Mouse (Mus musculus): Measurements from ENCODE around the gene Cd68. TPM values are rescaled to one million over a fixed set of nuclear protein-coding genes. Genes with fewer than 3 reads are reported as not detected.
"Not testable (repeated sequence)": the region's sequence is repeated elsewhere in the genome, so short reads cannot be mapped to it uniquely, and the experiment has no call there.

Gene Cd68
- polyA plus RNA-seq, 1 experiment from 2014 or later = 8.7 TPM

GRCm38 (mm10) chr11:69706775-69707479 is 41.0 kb upstream of the Cd68 start:
- Histone ChIP-seq H3K4me1 (replicated peaks) (0 out of 2 replicates have a peak, but pooled peaks cover 4% of the 10 kb centered on the region), H3K27me3 (no peaks in the 10 kb centered on the region), H3K9ac (no peak overlapping the region), H3K4me2 (no peak overlapping the region), H3K9me3 (replicated peaks) (no peaks in the 10 kb centered on the region), H3K27ac (no peak overlapping the region), H3K4me3 (no peak overlapping the region), H3K36me3 (no peaks in the 10 kb centered on the region)
- WGBS = 46% methylated on average over 6 of the region's 6 CpGs
- ATAC-seq (replicated peaks; ENCODE audit: insufficient number of reproducible peaks, insufficient read depth, low FRiP score, low read depth) = no peak

GRCm38 (mm10) chr11:69704613-69705010 is 38.7 kb upstream of the Cd68 start:
- no peaks in the 10 kb centered on the region for H3K9me3 ChIP-seq (replicated peaks)
- H3K27me3 ChIP-seq = no peaks in the 10 kb centered on the region
- H3K4me1 ChIP-seq (replicated peaks) = peaks cover 7% of the 10 kb centered on the region
- H3K36me3 ChIP-seq = no peaks in the 10 kb centered on the region
- H3K4me2 ChIP-seq = no peak overlapping the region
- no peak overlapping the region for H3K27ac ChIP-seq
- WGBS = 43% methylated on average over 2 of the region's 2 CpGs
- no peak overlapping the region for H3K4me3 ChIP-seq
- H3K9ac ChIP-seq = no peak overlapping the region
- no peak for ATAC-seq (replicated peaks; ENCODE audit: insufficient number of reproducible peaks, insufficient read depth, low FRiP score, low read depth)

- H3K9ac ChIP-seq = no peak overlapping the region
- no peaks in the 10 kb centered on the region for H3K27me3 ChIP-seq
- H3K4me2 ChIP-seq = no peak overlapping the region
- H3K4me1 ChIP-seq (replicated peaks) = peaks cover 10% of the 10 kb centered on the region
- H3K4me3 ChIP-seq = no peak overlapping the region
- no peaks in the 10 kb centered on the region for H3K36me3 ChIP-seq
- H3K9me3 ChIP-seq (replicated peaks) = no peaks in the 10 kb centered on the region
- no peak overlapping the region for H3K27ac ChIP-seq
- no peak for ATAC-seq (replicated peaks; ENCODE audit: insufficient number of reproducible peaks, insufficient read depth, low FRiP score, low read depth)
- 61% methylated on average over 8 of the region's 8 CpGs for WGBS
These were observed 38.1 kb upstream of the Cd68 start for GRCm38 (mm10) chr11:69703814-69704612.

GRCm38 (mm10) chr11:69703381-69703780 is 37.4 kb upstream of the Cd68 start:
- H3K4me2 ChIP-seq; H3K27ac ChIP-seq; H3K4me3 ChIP-seq; H3K36me3 ChIP-seq; ATAC-seq (replicated peaks; ENCODE audit: insufficient number of reproducible peaks, insufficient read depth, low FRiP score, low read depth); H3K9me3 ChIP-seq (replicated peaks); H3K9ac ChIP-seq; H3K27me3 ChIP-seq: not testable (repeated sequence)
- peaks cover 10% of the 10 kb centered on the region for H3K4me1 ChIP-seq (replicated peaks)
- WGBS = 79% methylated on average over 3 of the region's 3 CpGs

GRCm38 (mm10) chr11:69702886-69703285 is 36.9 kb upstream of the Cd68 start:
- H3K36me3 ChIP-seq; H3K9ac ChIP-seq; H3K27ac ChIP-seq; ATAC-seq (replicated peaks; ENCODE audit: insufficient number of reproducible peaks, insufficient read depth, low FRiP score, low read depth); H3K27me3 ChIP-seq; H3K4me2 ChIP-seq; H3K4me3 ChIP-seq; H3K9me3 ChIP-seq (replicated peaks): not testable (repeated sequence)
- H3K4me1 ChIP-seq (replicated peaks) = peaks cover 10% of the 10 kb centered on the region
- WGBS = 94% methylated on average over 10 of the region's 10 CpGs

GRCm38 (mm10) chr11:69699595-69699994 is 33.6 kb upstream of the Cd68 start:
- no peak overlapping the region for H3K4me2 ChIP-seq
- no peak for ATAC-seq (replicated peaks; ENCODE audit: insufficient number of reproducible peaks, insufficient read depth, low FRiP score, low read depth)
- no peak overlapping the region for H3K9ac ChIP-seq
- no peak overlapping the region for H3K27ac ChIP-seq
- no peaks in the 10 kb centered on the region for H3K36me3 ChIP-seq
- H3K9me3 ChIP-seq (replicated peaks) = no peaks in the 10 kb centered on the region
- 20% methylated on average over 1 of the region's 1 CpGs for WGBS
- no peak overlapping the region for H3K4me3 ChIP-seq
- peaks cover 15% of the 10 kb centered on the region for H3K4me1 ChIP-seq (replicated peaks)
- no peaks in the 10 kb centered on the region for H3K27me3 ChIP-seq

GRCm38 (mm10) chr11:69698574-69698973 is 32.6 kb upstream of the Cd68 start:
- no peak for ATAC-seq (replicated peaks; ENCODE audit: insufficient number of reproducible peaks, insufficient read depth, low FRiP score, low read depth)
- H3K9me3 ChIP-seq (replicated peaks) = no peaks in the 10 kb centered on the region

GRCm38 (mm10) chr11:69697396-69697795 is 31.4 kb upstream of the Cd68 start:
- H3K4me2 ChIP-seq = no peak overlapping the region
- no peaks in the 10 kb centered on the region for H3K36me3 ChIP-seq
- no peak for ATAC-seq (replicated peaks; ENCODE audit: insufficient number of reproducible peaks, insufficient read depth, low FRiP score, low read depth)
- WGBS = 81% methylated on average over 3 of the region's 3 CpGs
- H3K4me3 ChIP-seq = no peak overlapping the region
- no peak overlapping the region for H3K27ac ChIP-seq
- no peak overlapping the region for H3K9ac ChIP-seq
- H3K4me1 ChIP-seq (replicated peaks) = peaks cover 19% of the 10 kb centered on the region
- H3K9me3 ChIP-seq (replicated peaks) = no peaks in the 10 kb centered on the region
- H3K27me3 ChIP-seq = no peaks in the 10 kb centered on the region

More at GRCm38 (mm10) chr11:69698574-69698973, 32.6 kb upstream of the Cd68 start:
- 65% methylated on average over 5 of the region's 5 CpGs for WGBS
- H3K9ac ChIP-seq = no peak overlapping the region
- H3K36me3 ChIP-seq = no peaks in the 10 kb centered on the region
- H3K27me3 ChIP-seq = no peaks in the 10 kb centered on the region
- no peak overlapping the region for H3K4me2 ChIP-seq
- no peak overlapping the region for H3K27ac ChIP-seq
- H3K4me1 ChIP-seq (replicated peaks) = peaks cover 15% of the 10 kb centered on the region
- no peak overlapping the region for H3K4me3 ChIP-seq

- Histone ChIP-seq H3K9ac (peak within 1 kb of the TSS; percentile 69), H3K4me3 (peak within 1 kb of the TSS; percentile 59), H3K9me3 (replicated peaks) (no peaks in the 10 kb centered on the region), H3K4me2 (peak within 1 kb of the TSS; percentile 90), H3K27me3 (no peaks in the 10 kb centered on the region), H3K27ac (peak within 1 kb of the TSS; percentile 73), H3K4me1 (replicated peaks) (peaks cover 19% of the 10 kb centered on the region), H3K36me3 (no peaks in the 10 kb centered on the region)
- peak; percentile 78 for ATAC-seq (replicated peaks; ENCODE audit: insufficient number of reproducible peaks, insufficient read depth, low FRiP score, low read depth)
- 2% methylated on average over 41 of the region's 41 CpGs for WGBS
These were observed 29.6 kb upstream of the Cd68 start, which contains the start of the genes Tnfsf12 and Tnfsfm13 for GRCm38 (mm10) chr11:69695361-69696181. TSS of gene Tnfsf12 (minus strand) at chr11:69695849. TSS of gene Tnfsfm13 (minus strand) at chr11:69696098.

GRCm38 (mm10) chr11:69695046-69695360 is 29.1 kb upstream of the Cd68 start:
- 29% methylated on average over 6 of the region's 6 CpGs for WGBS
- no peak for ATAC-seq (replicated peaks; ENCODE audit: insufficient number of reproducible peaks, insufficient read depth, low FRiP score, low read depth)

GRCm38 (mm10) chr11:69693421-69693965 is 27.5 kb upstream of the Cd68 start:
- no peak overlapping the region for H3K9ac ChIP-seq
- no peak for ATAC-seq (replicated peaks; ENCODE audit: insufficient number of reproducible peaks, insufficient read depth, low FRiP score, low read depth)
- no peaks in the 10 kb centered on the region for H3K36me3 ChIP-seq
- H3K4me3 ChIP-seq = no peak overlapping the region
- H3K9me3 ChIP-seq (replicated peaks) = no peaks in the 10 kb centered on the region
- no peak overlapping the region for H3K27ac ChIP-seq
- peaks cover 13% of the 10 kb centered on the region for H3K4me1 ChIP-seq (replicated peaks)
- WGBS = 44% methylated on average over 11 of the region's 11 CpGs
- no peaks in the 10 kb centered on the region for H3K27me3 ChIP-seq
- no peak overlapping the region for H3K4me2 ChIP-seq

More at GRCm38 (mm10) chr11:69695046-69695360, 29.1 kb upstream of the Cd68 start:
- no peaks in the 10 kb centered on the region for H3K9me3 ChIP-seq (replicated peaks)
- no peaks in the 10 kb centered on the region for H3K36me3 ChIP-seq
- H3K9ac ChIP-seq = peak overlapping the region; percentile 69
- H3K4me2 ChIP-seq = peak overlapping the region; percentile 90
- H3K4me1 ChIP-seq (replicated peaks) = peaks cover 19% of the 10 kb centered on the region
- H3K27me3 ChIP-seq = no peaks in the 10 kb centered on the region
- H3K27ac ChIP-seq = peak overlapping the region; percentile 73; the same call in 1 of the 2 replicates
- H3K4me3 ChIP-seq = peak overlapping the region; percentile 59

Measured in heart, embryonic 15.5 days (tissue).